Mouse (Mus musculus): Measurements from ENCODE around the gene Pnkd. TPM values are rescaled to one million over a fixed set of nuclear protein-coding genes. Genes with fewer than 3 reads are reported as not detected.
"Not testable (repeated sequence)": the region's sequence is repeated elsewhere in the genome, so short reads cannot be mapped to it uniquely, and the experiment has no call there.

Pnkd gene
- polyA plus RNA-seq, 1 experiment from 2014 or later, result 125 TPM

GRCm38 (mm10) chr1:74395290-74395689 lies 110.6 kb downstream of the Pnkd start:
- H3K27me3 ChIP-seq (ENCODE audit: control insufficient read depth, insufficient read depth, low read depth, low read length), result 0 out of 2 replicates have a peak, but pooled peaks cover 5% of the 10 kb centered on the region
- H3K9ac ChIP-seq (ENCODE audit: low read depth, low read length), result no peak overlapping the region
- no peak overlapping the region for H3K27ac ChIP-seq (ENCODE audit: low read length)
- peaks cover 18% of the 10 kb centered on the region for H3K4me1 ChIP-seq (ENCODE audit: control insufficient read depth, insufficient read depth, low read length)
- ATAC-seq, result no peak
- no peaks in the 10 kb centered on the region for H3K9me3 ChIP-seq (replicated peaks; ENCODE audit: control insufficient read depth, low read length, poor library complexity, severe bottlenecking)
- no peaks in the 10 kb centered on the region for H3K36me3 ChIP-seq (ENCODE audit: control insufficient read depth, insufficient read depth, low read length)
- no peak overlapping the region for H3K4me3 ChIP-seq (ENCODE audit: low read depth, low read length)
- no peak overlapping the region for H3K4me2 ChIP-seq (ENCODE audit: low read length)
- whole genome bisulfite sequencing, result 86% methylated on average over 12 of the region's 13 CpGs

- H3K9ac ChIP-seq (ENCODE audit: low read depth, low read length); H3K27ac ChIP-seq (ENCODE audit: low read length); H3K36me3 ChIP-seq (ENCODE audit: control insufficient read depth, insufficient read depth, low read length); ATAC-seq; H3K9me3 ChIP-seq (replicated peaks; ENCODE audit: control insufficient read depth, low read length, poor library complexity, severe bottlenecking); H3K27me3 ChIP-seq (ENCODE audit: control insufficient read depth, insufficient read depth, low read depth, low read length): not testable (repeated sequence)
- 6% methylated on average over 11 of the region's 12 CpGs for WGBS
- peak overlapping the region; percentile 56 for H3K4me3 ChIP-seq (ENCODE audit: low read depth, low read length)
- peaks cover 15% of the 10 kb centered on the region for H3K4me1 ChIP-seq (ENCODE audit: control insufficient read depth, insufficient read depth, low read length)
- peak overlapping the region; percentile 74 for H3K4me2 ChIP-seq (ENCODE audit: low read length)
Observed at GRCm38 (mm10) chr1:74396456-74397222, 111.9 kb downstream of the Pnkd start.

GRCm38 (mm10) chr1:74397268-74397918 lies 112.7 kb downstream of the Pnkd start:
- ATAC-seq, result peak; percentile 84
- Histone ChIP-seq H3K4me1 (ENCODE audit: control insufficient read depth, insufficient read depth, low read length) (peaks cover 11% of the 10 kb centered on the region), H3K9ac (ENCODE audit: low read depth, low read length) (peak overlapping the region; percentile 60), H3K36me3 (ENCODE audit: control insufficient read depth, insufficient read depth, low read length) (no peaks in the 10 kb centered on the region), H3K27ac (ENCODE audit: low read length) (peak overlapping the region; percentile 64; the same call in 1 of the 2 replicates), H3K9me3 (replicated peaks; ENCODE audit: control insufficient read depth, low read length, poor library complexity, severe bottlenecking) (no peaks in the 10 kb centered on the region), H3K27me3 (ENCODE audit: control insufficient read depth, insufficient read depth, low read depth, low read length) (no peaks in the 10 kb centered on the region), H3K4me3 (ENCODE audit: low read depth, low read length) (peak overlapping the region; percentile 56), H3K4me2 (ENCODE audit: low read length) (peak overlapping the region; percentile 74)
- under 1% methylated on average over 36 of the region's 41 CpGs for WGBS

GRCm38 (mm10) chr1:74397919-74398451 lies 113.3 kb downstream of the Pnkd start:
- no peaks in the 10 kb centered on the region for H3K27me3 ChIP-seq (ENCODE audit: control insufficient read depth, insufficient read depth, low read depth, low read length)
- peak overlapping the region; percentile 64; the same call in 1 of the 2 replicates for H3K27ac ChIP-seq (ENCODE audit: low read length)
- ATAC-seq, result peak; percentile 64
- peak overlapping the region; percentile 74 for H3K4me2 ChIP-seq (ENCODE audit: low read length)
- no peaks in the 10 kb centered on the region for H3K36me3 ChIP-seq (ENCODE audit: control insufficient read depth, insufficient read depth, low read length)
- H3K4me1 ChIP-seq (ENCODE audit: control insufficient read depth, insufficient read depth, low read length), result peaks cover 7% of the 10 kb centered on the region; the same call in 1 of the 2 replicates
- peak overlapping the region; percentile 60 for H3K9ac ChIP-seq (ENCODE audit: low read depth, low read length)
- 5% methylated on average over 11 of the region's 11 CpGs for WGBS
- no peaks in the 10 kb centered on the region for H3K9me3 ChIP-seq (replicated peaks; ENCODE audit: control insufficient read depth, low read length, poor library complexity, severe bottlenecking)
- peak overlapping the region; percentile 56 for H3K4me3 ChIP-seq (ENCODE audit: low read depth, low read length)

- Histone ChIP-seq H3K27ac (ENCODE audit: low read length) (no peak overlapping the region), H3K4me1 (ENCODE audit: control insufficient read depth, insufficient read depth, low read length) (peaks cover 7% of the 10 kb centered on the region; the same call in 1 of the 2 replicates), H3K4me3 (ENCODE audit: low read depth, low read length) (no peak overlapping the region), H3K27me3 (ENCODE audit: control insufficient read depth, insufficient read depth, low read depth, low read length) (no peaks in the 10 kb centered on the region), H3K36me3 (ENCODE audit: control insufficient read depth, insufficient read depth, low read length) (no peaks in the 10 kb centered on the region), H3K9ac (ENCODE audit: low read depth, low read length) (no peak overlapping the region), H3K9me3 (replicated peaks; ENCODE audit: control insufficient read depth, low read length, poor library complexity, severe bottlenecking) (no peaks in the 10 kb centered on the region), H3K4me2 (ENCODE audit: low read length) (no peak overlapping the region)
- 84% methylated on average over 3 of the region's 3 CpGs for WGBS
- ATAC-seq, result no peak
Observed at GRCm38 (mm10) chr1:74400531-74400930, 115.8 kb downstream of the Pnkd start.

GRCm38 (mm10) chr1:74401015-74401702 lies 116.4 kb downstream of the Pnkd start:
- no peaks in the 10 kb centered on the region for H3K27me3 ChIP-seq (ENCODE audit: control insufficient read depth, insufficient read depth, low read depth, low read length)
- H3K4me1 ChIP-seq (ENCODE audit: control insufficient read depth, insufficient read depth, low read length), result peaks cover 7% of the 10 kb centered on the region; the same call in 1 of the 2 replicates
- no peaks in the 10 kb centered on the region for H3K9me3 ChIP-seq (replicated peaks; ENCODE audit: control insufficient read depth, low read length, poor library complexity, severe bottlenecking)
- H3K9ac ChIP-seq (ENCODE audit: low read depth, low read length), result no peak overlapping the region
- no peak overlapping the region for H3K27ac ChIP-seq (ENCODE audit: low read length)
- 55% methylated on average over 16 of the region's 16 CpGs for WGBS
- H3K4me2 ChIP-seq (ENCODE audit: low read length), result no peak overlapping the region
- no peak overlapping the region for H3K4me3 ChIP-seq (ENCODE audit: low read depth, low read length)
- no peak for ATAC-seq
- no peaks in the 10 kb centered on the region for H3K36me3 ChIP-seq (ENCODE audit: control insufficient read depth, insufficient read depth, low read length)

MicroRNAs within 50 kb of the gene (microRNA counts, 519-probe panel; counts per million panel counts)
- microRNA mmu-miR-26b, result 2,524 counts per million, percentile 76 among the panel's probes with 10 or more counts

Small RNA genes lying within 50 kb of the gene (microRNA-seq; reads per million reads assigned to microRNA genes)
- 17,838 reads per million, percentile 98 among the genes with 10 or more reads in this experiment for gene Mir26b

Other genes with a start within 250 kb of the Pnkd start
- gene Tns1, start 160.5 kb upstream of the Pnkd start, polyA plus RNA-seq (2015; fragmentation: Nextera tagmentation; extraction: Ambion mirVana), result 8.2 and 11.8 TPM in 2 replicates
- 0.17 and 0.49 TPM in 2 replicates for gene Rufy4, start 159.4 kb upstream of the Pnkd start, polyA plus RNA-seq (2015; fragmentation: Nextera tagmentation; extraction: Ambion mirVana)
- gene Cxcr2, start 130.9 kb upstream of the Pnkd start, polyA plus RNA-seq (2015; fragmentation: Nextera tagmentation; extraction: Ambion mirVana), result 0.08 and 0.09 TPM in 2 replicates
- gene Cxcr1, start 90.3 kb upstream of the Pnkd start, polyA plus RNA-seq (2015; fragmentation: Nextera tagmentation; extraction: Ambion mirVana), result not detected in 2 replicates
- 434 and 444 TPM in 2 replicates for gene Arpc2, start 48.8 kb upstream of the Pnkd start, polyA plus RNA-seq (2015; fragmentation: Nextera tagmentation; extraction: Ambion mirVana)
- gene Gpbar1, start 6.4 kb upstream of the Pnkd start, polyA plus RNA-seq (2015; fragmentation: Nextera tagmentation; extraction: Ambion mirVana), result 0.20 and 0.34 TPM in 2 replicates
- 205 and 212 TPM in 2 replicates for gene Aamp, start 192 bp upstream of the Pnkd start, polyA plus RNA-seq (2015; fragmentation: Nextera tagmentation; extraction: Ambion mirVana)
- gene Tmbim1, start 20.7 kb downstream of the Pnkd start, polyA plus RNA-seq (2015; fragmentation: Nextera tagmentation; extraction: Ambion mirVana), result 6.2 and 8.4 TPM in 2 replicates
- gene Catip, start 77.2 kb downstream of the Pnkd start, polyA plus RNA-seq (2015; fragmentation: Nextera tagmentation; extraction: Ambion mirVana), result 2.0 and 2.5 TPM in 2 replicates
- gene Slc11a1, start 90.3 kb downstream of the Pnkd start, polyA plus RNA-seq (2015; fragmentation: Nextera tagmentation; extraction: Ambion mirVana), result 1.2 and 2.4 TPM in 2 replicates
- 12.5 and 13.7 TPM in 2 replicates for gene Ctdsp1, start 106.6 kb downstream of the Pnkd start, polyA plus RNA-seq (2015; fragmentation: Nextera tagmentation; extraction: Ambion mirVana)
- 0.24 and 0.35 TPM in 2 replicates for gene Vil1, start 124.4 kb downstream of the Pnkd start, polyA plus RNA-seq (2015; fragmentation: Nextera tagmentation; extraction: Ambion mirVana)
- 47.7 and 48.9 TPM in 2 replicates for gene Cnot9, start 221.1 kb downstream of the Pnkd start, polyA plus RNA-seq (2015; fragmentation: Nextera tagmentation; extraction: Ambion mirVana)

Data from midbrain, embryonic 16.5 days (tissue).